Mouse (Mus musculus) stomach, postnatal 0 days (tissue): ENCODE measurements around the gene Kri1. TPM values are rescaled to one million over a fixed set of nuclear protein-coding genes. Genes with fewer than 3 reads are reported as not detected.

Experiments
- ATAC-seq: fragments of 200-750 bp; cut with Nextera tagmentation; 2 replicates; pipeline ENCODE4 v1.8.0; 2017; ENCODE audit not compliant: low FRiP score, low TSS enrichment
- DNase-seq: peaks from one replicate; pipeline ENCODE4 v3.0.0-alpha.2; 2016; ENCODE audit warnings: low spot score
- H3K27ac ChIP-seq: fragments of 300-500 bp; sonication (generic); replicated peaks from 2 replicates; pipeline ENCODE4 v1.5.1; 2014; ENCODE audit warnings: mild to moderate bottlenecking, control low read depth
- H3K27me3 ChIP-seq: fragments of 300-500 bp; sonication (generic); 2 replicates; pipeline ENCODE4 v1.6.1; 2014; ENCODE audit warnings: low read length; ENCODE audit not compliant: control insufficient read depth, insufficient read depth
- H3K36me3 ChIP-seq: fragments of 300-500 bp; sonication (generic); 2 replicates; pipeline ENCODE4 v1.6.1; 2014; ENCODE audit warnings: low read length, mixed read lengths; ENCODE audit not compliant: control insufficient read depth, insufficient read depth
- H3K4me1 ChIP-seq: fragments of 300-500 bp; sonication (generic); replicated peaks from 2 replicates; pipeline ENCODE4 v1.6.1; 2014; ENCODE audit warnings: antibody characterized with exemption; ENCODE audit not compliant: control insufficient read depth, insufficient read depth
- H3K4me2 ChIP-seq: fragments of 300-500 bp; sonication (generic); replicated peaks from 2 replicates; pipeline ENCODE4 v1.6.1; 2014; ENCODE audit warnings: low read depth, mild to moderate bottlenecking, control low read depth, moderate library complexity
- H3K4me3 ChIP-seq: fragments of 300-500 bp; sonication (generic); 2 replicates; pipeline ENCODE4 v1.5.1; 2014; ENCODE audit warnings: low read depth, low read length, control low read depth
- H3K9ac ChIP-seq: fragments of 300-500 bp; sonication (generic); 2 replicates; pipeline ENCODE4 v1.6.1; 2014; ENCODE audit warnings: mild to moderate bottlenecking, low read length, control low read depth, mixed read lengths
- H3K9me3 ChIP-seq: fragments of 300-500 bp; sonication (generic); 2 replicates; pipeline ENCODE4 v1.6.1; 2016; ENCODE audit warnings: low read length; ENCODE audit not compliant: control insufficient read depth
- CTCF ChIP-seq: IDR thresholded peaks from 2 replicates; pipeline ENCODE4 v1.5.1; 2016; ENCODE audit warnings: antibody characterized with exemption, low read depth, mild to moderate bottlenecking, moderate library complexity
- EP300 ChIP-seq: optimal IDR thresholded peaks from 2 replicates; pipeline ENCODE3; 2016; ENCODE audit warnings: antibody characterized with exemption
- WGBS: fragments of 180-500 bp; shearing (Covaris S2); extraction: QIAGEN DNeasy Blood & Tissue Kit; methylation state at CpG from one replicate; pipeline ENCODE4 v1.1.7; 2014; 5-methylcytosine and 5-hydroxymethylcytosine counted together
- polyA plus RNA-seq: library from polyadenylated mRNA; unstranded; fragments of >200 nt; fragmentation: Nextera tagmentation; extraction: Ambion mirVana; gene quantifications from 2 replicates; pipeline ENCODE4 v1.2.1, GENCODE M21; 2015

The Kri1 gene
- polyA plus RNA-seq, 1 experiment from 2014 or later, result 7.9 TPM

DNA sequence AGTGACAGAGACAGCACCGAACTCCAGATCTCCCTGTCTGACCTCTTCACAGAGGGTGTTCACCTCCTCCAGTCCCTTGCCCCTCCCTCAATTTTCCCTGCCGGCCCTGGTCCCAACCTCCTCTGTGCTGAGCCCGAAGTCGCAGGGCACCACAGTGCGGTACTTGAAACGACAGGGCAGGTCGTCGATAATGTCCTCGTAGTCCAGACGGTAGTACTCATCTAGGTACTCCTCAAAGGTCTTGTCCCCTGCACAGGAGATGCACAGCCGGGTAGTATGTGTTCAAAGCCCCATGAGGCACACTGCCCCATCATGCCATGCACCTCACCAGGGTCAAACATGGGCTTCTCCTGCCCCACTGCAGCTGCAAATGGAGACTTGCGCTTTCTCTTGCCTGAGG lies 12.0 kb downstream of the Kri1 start:
- Histone ChIP-seq H3K9ac (no peak overlapping the region), H3K36me3 (peaks cover 54% of the 10 kb centered on the region), H3K27ac (no peak overlapping the region), H3K9me3 (no peaks in the 10 kb centered on the region), H3K4me1 (no peaks in the 10 kb centered on the region), H3K27me3 (no peaks in the 10 kb centered on the region), H3K4me3 (no peak overlapping the region), H3K4me2 (no peak overlapping the region)
- ATAC-seq (no peak), DNase-seq (no peak)
- TF ChIP-seq EP300, result no peak
- WGBS, result 87% methylated on average over 12 of the region's 12 CpGs

DNA sequence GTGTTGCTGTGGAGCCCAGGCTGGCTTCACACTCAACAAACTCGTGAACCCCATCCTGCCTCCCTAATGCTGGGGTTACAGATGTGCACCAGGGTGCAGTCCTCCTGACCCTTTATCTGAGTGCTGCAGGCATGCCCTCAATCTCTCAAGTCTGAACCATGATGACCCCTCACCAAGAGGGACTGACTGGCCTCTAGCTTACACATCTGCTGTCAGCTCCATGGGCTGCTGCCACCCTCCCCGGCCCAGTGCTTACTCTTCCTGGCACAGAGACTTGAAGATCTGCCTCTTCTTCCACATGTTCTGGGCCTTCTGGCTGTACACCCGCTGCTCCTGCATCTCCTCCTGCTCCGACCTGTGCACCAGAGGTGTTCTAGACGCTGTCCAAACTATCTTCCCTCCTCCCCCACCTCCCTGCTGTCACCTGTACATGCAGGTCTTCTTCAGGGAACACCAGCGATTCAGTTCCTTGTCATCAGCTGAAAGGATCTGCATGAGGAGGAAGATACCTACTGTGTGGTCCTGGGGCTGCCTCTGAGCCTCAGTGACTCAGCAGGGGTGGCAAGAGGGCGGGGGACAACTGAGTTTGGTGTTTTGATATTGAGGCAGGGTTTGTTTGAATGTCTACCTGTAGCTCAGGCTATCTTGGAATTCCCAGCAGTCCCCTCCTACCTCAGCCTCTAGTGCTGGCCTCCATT lies 12.6 kb downstream of the Kri1 start:
- Histone ChIP-seq H3K36me3 (peaks cover 54% of the 10 kb centered on the region), H3K9me3 (no peaks in the 10 kb centered on the region), H3K4me2 (no peak overlapping the region), H3K27me3 (no peaks in the 10 kb centered on the region), H3K9ac (no peak overlapping the region), H3K27ac (no peak overlapping the region), H3K4me1 (no peaks in the 10 kb centered on the region), H3K4me3 (no peak overlapping the region)
- ATAC-seq, result no peak
- no peak for DNase-seq
- 77% methylated on average over 7 of the region's 7 CpGs for WGBS
- TF ChIP-seq CTCF (no peak), EP300 (no peak)

DNA sequence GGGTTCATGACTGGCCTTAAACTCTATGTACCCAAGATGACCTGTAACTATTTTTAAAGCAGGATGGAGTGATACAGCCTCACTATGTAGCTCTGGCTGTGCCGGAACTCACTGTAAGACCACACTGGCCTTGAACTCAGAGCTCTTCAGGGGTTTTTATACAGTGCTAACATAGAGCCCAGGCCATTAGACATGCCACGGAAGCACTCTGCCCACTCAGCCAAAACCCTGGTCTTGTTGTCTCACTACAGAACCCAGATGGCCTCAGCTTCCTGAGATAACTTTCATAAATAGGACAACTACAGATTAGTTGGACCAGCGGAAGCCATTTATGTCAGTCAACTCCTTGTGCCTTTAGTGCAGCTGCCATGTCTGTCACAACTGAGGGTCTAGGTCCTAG lies 13.4 kb downstream of the Kri1 start:
- Histone ChIP-seq H3K4me2 (no peak overlapping the region), H3K9me3 (no peaks in the 10 kb centered on the region), H3K27me3 (no peaks in the 10 kb centered on the region), H3K27ac (no peak overlapping the region), H3K4me3 (no peak overlapping the region), H3K9ac (no peak overlapping the region), H3K36me3 (peaks cover 51% of the 10 kb centered on the region), H3K4me1 (no peaks in the 10 kb centered on the region)
- TF ChIP-seq EP300, result no peak
- TF ChIP-seq CTCF, result no peak
- DNase-seq, result no peak
- 81% methylated on average over 3 of the region's 3 CpGs for WGBS
- ATAC-seq, result no peak

DNA sequence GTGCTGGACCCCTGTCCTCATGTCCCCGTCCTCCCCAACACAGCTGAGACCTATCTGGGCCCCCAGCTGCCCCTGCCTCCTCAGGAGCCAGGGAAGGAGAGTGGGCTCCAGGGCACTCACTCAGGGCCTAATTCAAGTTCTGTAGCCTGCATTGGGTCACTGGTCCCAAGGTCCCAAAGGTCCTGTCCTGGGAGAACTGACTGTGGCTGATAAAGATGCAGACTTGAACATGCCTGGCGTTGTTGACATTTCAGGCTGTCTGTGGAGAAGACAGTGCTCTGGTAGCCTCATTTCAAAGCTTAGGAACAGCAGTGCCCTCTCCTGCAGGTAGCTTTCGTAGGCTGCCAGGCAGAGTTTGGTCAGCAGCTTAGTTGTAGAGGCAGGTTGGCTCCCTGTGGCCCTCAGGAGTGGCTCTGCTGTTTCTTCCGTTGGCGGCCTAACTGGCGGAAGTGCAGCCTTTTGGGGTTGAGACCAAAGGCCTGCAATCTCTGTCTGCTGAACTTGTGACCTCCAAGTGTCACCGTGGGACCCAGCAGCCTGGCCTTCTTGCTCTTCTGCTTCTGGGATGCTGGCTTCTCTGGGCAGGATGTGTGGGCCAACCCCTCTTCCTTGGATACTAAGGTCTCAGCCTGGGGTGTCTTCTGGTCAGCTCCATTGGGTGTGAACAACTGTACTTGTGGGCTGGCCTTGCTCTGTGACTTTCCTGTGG lies 14.1 kb downstream of the Kri1 start:
- Histone ChIP-seq H3K9ac (no peak overlapping the region), H3K36me3 (peaks cover 49% of the 10 kb centered on the region), H3K27me3 (no peaks in the 10 kb centered on the region), H3K4me2 (no peak overlapping the region), H3K27ac (no peak overlapping the region), H3K4me3 (no peak overlapping the region), H3K9me3 (no peaks in the 10 kb centered on the region), H3K4me1 (no peaks in the 10 kb centered on the region)
- ATAC-seq (no peak), DNase-seq (no peak)
- WGBS, result 77% methylated on average over 7 of the region's 7 CpGs
- TF ChIP-seq CTCF (no peak), EP300 (no peak)

DNA sequence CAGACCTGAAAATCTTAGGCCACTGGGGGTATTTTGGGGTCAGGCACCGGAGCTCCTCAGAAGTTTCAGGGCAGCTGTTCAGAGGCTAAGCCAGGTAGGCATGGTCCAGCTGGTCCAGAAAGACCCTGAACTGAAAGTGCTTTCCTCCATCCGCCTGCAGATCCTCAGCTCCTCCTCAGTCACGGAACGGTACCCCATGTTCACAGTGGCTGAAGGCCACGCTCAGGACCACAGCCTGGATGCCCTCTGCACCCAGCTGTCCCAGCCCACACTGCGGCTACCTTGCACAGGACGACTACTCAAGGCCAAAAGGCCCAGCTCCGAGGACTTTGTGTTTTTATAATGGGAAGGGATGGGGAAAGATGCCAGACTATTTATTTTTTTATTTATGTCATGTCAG lies 14.7 kb downstream of the Kri1 start:
- ATAC-seq (no peak), DNase-seq (no peak)
- no peak overlapping the region for H3K27ac ChIP-seq
- H3K4me2 ChIP-seq, result no peak overlapping the region
- 81% methylated on average over 8 of the region's 8 CpGs for WGBS
- no peak overlapping the region for H3K9ac ChIP-seq
- H3K27me3 ChIP-seq, result no peaks in the 10 kb centered on the region
- TF ChIP-seq CTCF (no peak), EP300 (no peak)
- H3K4me3 ChIP-seq, result no peak overlapping the region
- no peaks in the 10 kb centered on the region for H3K4me1 ChIP-seq
- peaks cover 55% of the 10 kb centered on the region for H3K36me3 ChIP-seq
- no peaks in the 10 kb centered on the region for H3K9me3 ChIP-seq

DNA sequence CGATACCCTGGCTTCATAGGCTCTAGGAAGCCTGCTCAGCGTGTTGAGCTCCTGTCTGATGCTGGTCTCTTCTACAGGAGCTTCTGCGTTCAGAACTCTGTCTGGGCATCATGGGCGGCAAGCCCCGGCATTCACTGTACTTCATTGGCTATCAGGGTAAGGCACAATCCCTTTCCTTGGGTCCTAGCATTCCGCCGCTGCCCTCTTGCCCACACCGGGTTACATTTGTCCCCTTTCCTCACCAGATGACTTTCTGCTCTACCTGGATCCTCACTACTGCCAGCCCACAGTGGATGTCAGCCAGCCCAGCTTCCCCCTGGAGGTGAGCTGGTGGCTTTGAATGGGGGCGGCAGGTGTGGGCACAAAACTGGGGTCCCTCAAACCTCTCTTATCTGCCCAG lies 15.4 kb downstream of the Kri1 start:
- Histone ChIP-seq H3K4me1 (no peaks in the 10 kb centered on the region), H3K27me3 (no peaks in the 10 kb centered on the region), H3K27ac (no peak overlapping the region), H3K9ac (no peak overlapping the region), H3K4me2 (no peak overlapping the region), H3K36me3 (peaks cover 54% of the 10 kb centered on the region), H3K9me3 (no peaks in the 10 kb centered on the region), H3K4me3 (no peak overlapping the region)
- no peak for TF ChIP-seq CTCF
- TF ChIP-seq EP300, result no peak
- DNase-seq (no peak), ATAC-seq (no peak)
- WGBS, result 87% methylated on average over 9 of the region's 9 CpGs
